Mouse (Mus musculus) megakaryocyte, embryonic 14.5 days (primary cell): ENCODE data around the gene Rnd1. TPM values are rescaled to one million over a fixed set of nuclear protein-coding genes. Genes with fewer than 3 reads are reported as not detected.

Experiments used
- H3K27me3 ChIP-seq: replicated peaks from 2 replicates; pipeline ENCODE3; 2012; ENCODE audit warnings: inconsistent platforms
- H3K36me3 ChIP-seq: replicated peaks from 2 replicates; pipeline ENCODE3; 2012; ENCODE audit warnings: low read length, inconsistent platforms, mixed read lengths
- H3K4me1 ChIP-seq: 2 replicates; pipeline ENCODE4 v1.6.1; 2012; ENCODE audit warnings: inconsistent platforms
- H3K4me3 ChIP-seq: replicated peaks from 2 replicates; pipeline ENCODE3; 2012; ENCODE audit warnings: moderate library complexity, mild to moderate bottlenecking, inconsistent platforms
- H3K9me3 ChIP-seq: 2 replicates; pipeline ENCODE4 v1.6.1; 2012; ENCODE audit warnings: inconsistent platforms
- FLI1 ChIP-seq: IDR thresholded peaks from 2 replicates; pipeline ENCODE4 v1.6.1; 2012; ENCODE audit warnings: low read length, inconsistent platforms, mixed read lengths
- GATA1 ChIP-seq: IDR thresholded peaks from 3 replicates; pipeline ENCODE4 v1.6.1; 2012; ENCODE audit warnings: mixed read lengths, low read length, inconsistent platforms, borderline replicate concordance
- polyA plus RNA-seq: library from polyadenylated mRNA; stranded (reverse); fragments of >175 nt; gene quantifications from 2 replicates; pipeline ENCODE4 v1.2.3, GENCODE M21; 2012; ENCODE audit warnings: low replicate concordance; ENCODE audit not compliant: insufficient read depth

Gene Rnd1
- polyA plus RNA-seq, 1 experiment, result 1.2 TPM

- Histone ChIP-seq H3K4me3 (no peak overlapping the region), H3K9me3 (0 out of 2 replicates have a peak, but pooled peaks cover 3% of the 10 kb centered on the region), H3K36me3 (no peaks in the 10 kb centered on the region), H3K27me3 (peaks cover 80% of the 10 kb centered on the region), H3K4me1 (peaks cover 17% of the 10 kb centered on the region)
- TF ChIP-seq FLI1 (no peak), GATA1 (no peak)
Observed at GRCm38 (mm10) chr15:98704312-98704711, 27.1 kb upstream of the Rnd1 start.

- Histone ChIP-seq H3K27me3 (peaks cover 77% of the 10 kb centered on the region), H3K4me3 (peak overlapping the region; percentile 86), H3K36me3 (no peaks in the 10 kb centered on the region), H3K4me1 (peaks cover 11% of the 10 kb centered on the region), H3K9me3 (no peaks in the 10 kb centered on the region)
- no peak for TF ChIP-seq GATA1
- TF ChIP-seq FLI1, result no peak
Observed at GRCm38 (mm10) chr15:98699190-98700105, 22.2 kb upstream of the Rnd1 start.

GRCm38 (mm10) chr15:98696216-98696615, 19.0 kb upstream of the Rnd1 start:
- TF ChIP-seq FLI1 (no peak), GATA1 (no peak)
- peaks cover 70% of the 10 kb centered on the region for H3K27me3 ChIP-seq
- H3K9me3 ChIP-seq, result no peaks in the 10 kb centered on the region
- no peak overlapping the region for H3K4me3 ChIP-seq
- no peaks in the 10 kb centered on the region for H3K36me3 ChIP-seq
- peaks cover 21% of the 10 kb centered on the region for H3K4me1 ChIP-seq

- H3K9me3 ChIP-seq, result no peaks in the 10 kb centered on the region
- peaks cover 70% of the 10 kb centered on the region for H3K27me3 ChIP-seq
- H3K4me3 ChIP-seq, result no peak overlapping the region
- no peaks in the 10 kb centered on the region for H3K36me3 ChIP-seq
- H3K4me1 ChIP-seq, result peaks cover 21% of the 10 kb centered on the region
- TF ChIP-seq FLI1, result no peak
- TF ChIP-seq GATA1, result no peak
Observed at GRCm38 (mm10) chr15:98695726-98696125, 18.5 kb upstream of the Rnd1 start.

GRCm38 (mm10) chr15:98692171-98692715, 15.0 kb upstream of the Rnd1 start:
- Histone ChIP-seq H3K4me1 (peaks cover 12% of the 10 kb centered on the region; the same call in 1 of the 2 replicates), H3K36me3 (no peaks in the 10 kb centered on the region), H3K27me3 (peaks cover 76% of the 10 kb centered on the region), H3K4me3 (no peak overlapping the region), H3K9me3 (peaks cover 3% of the 10 kb centered on the region)
- TF ChIP-seq FLI1 (no peak), GATA1 (no peak)

- no peak overlapping the region for H3K4me3 ChIP-seq
- H3K27me3 ChIP-seq, result peaks cover 76% of the 10 kb centered on the region
- peaks cover 3% of the 10 kb centered on the region for H3K9me3 ChIP-seq
- TF ChIP-seq GATA1 (no peak), FLI1 (no peak)
- H3K4me1 ChIP-seq, result peaks cover 12% of the 10 kb centered on the region; the same call in 1 of the 2 replicates
- H3K36me3 ChIP-seq, result no peaks in the 10 kb centered on the region
Observed at GRCm38 (mm10) chr15:98691486-98692147, 14.4 kb upstream of the Rnd1 start.

GRCm38 (mm10) chr15:98689682-98690081, 12.4 kb upstream of the Rnd1 start:
- H3K4me1 ChIP-seq, result peaks cover 14% of the 10 kb centered on the region
- H3K27me3 ChIP-seq, result peaks cover 57% of the 10 kb centered on the region
- TF ChIP-seq FLI1 (no peak), GATA1 (no peak)
- H3K9me3 ChIP-seq, result peaks cover 7% of the 10 kb centered on the region
- no peaks in the 10 kb centered on the region for H3K36me3 ChIP-seq
- H3K4me3 ChIP-seq, result no peak overlapping the region

GRCm38 (mm10) chr15:98685926-98686325, 8.7 kb upstream of the Rnd1 start:
- peaks cover 24% of the 10 kb centered on the region for H3K4me1 ChIP-seq
- no peaks in the 10 kb centered on the region for H3K36me3 ChIP-seq
- H3K4me3 ChIP-seq, result no peak overlapping the region
- peaks cover 7% of the 10 kb centered on the region for H3K9me3 ChIP-seq
- no peak for TF ChIP-seq FLI1
- TF ChIP-seq GATA1, result no peak
- peaks cover 42% of the 10 kb centered on the region for H3K27me3 ChIP-seq

GRCm38 (mm10) chr15:98683746-98684145, 6.5 kb upstream of the Rnd1 start:
- H3K9me3 ChIP-seq, result peaks cover 7% of the 10 kb centered on the region
- TF ChIP-seq FLI1, result no peak
- TF ChIP-seq GATA1, result no peak
- peaks cover 24% of the 10 kb centered on the region for H3K4me1 ChIP-seq

More at GRCm38 (mm10) chr15:98683746-98684145, 6.5 kb upstream of the Rnd1 start:
- Histone ChIP-seq H3K27me3 (peaks cover 32% of the 10 kb centered on the region), H3K36me3 (no peaks in the 10 kb centered on the region), H3K4me3 (peak overlapping the region; percentile 56)
